Mouse (Mus musculus): ENCODE measurements around the gene Cd40lg.

DNA sequence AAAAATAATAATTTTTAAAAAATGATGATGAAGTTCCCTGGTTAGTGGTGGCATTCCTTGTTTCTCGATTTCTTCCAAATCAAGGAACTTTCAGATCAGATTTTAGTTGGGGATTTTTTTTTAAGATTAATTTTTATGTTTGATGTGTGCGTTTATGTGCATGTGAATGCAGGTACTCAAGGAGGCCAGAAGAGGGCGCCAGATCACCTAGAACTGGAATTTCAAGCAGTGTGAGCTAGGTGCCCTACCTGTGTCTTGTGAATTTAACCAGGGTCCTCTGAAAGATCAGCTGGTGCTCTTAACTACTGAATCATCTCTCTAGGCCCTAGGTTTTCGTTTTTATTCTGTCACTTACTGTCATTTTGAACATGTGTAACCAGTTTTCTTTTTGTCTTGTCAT lies 24.0 kb downstream of the Cd40lg start:
- TF ChIP-seq CTCF (IDR thresholded peaks at IDR 0.05; ENCODE audit: insufficient read depth, low read depth, low read length) (no peak), POLR2A (IDR thresholded peaks at IDR 0.05; ENCODE audit: insufficient read depth, low read depth, low read length) (no peak)

All from olfactory bulb, adult 2 months (tissue).